35 mouse cellular contexts compared by ENCODE assay signal in genomic region chr9:99341600-99341999, GRCm38 (mm10). TPM values are rescaled to one million over a fixed set of nuclear protein-coding genes. Genes with fewer than 3 reads are reported as not detected.
"Had no signal": no experiment of that assay in that cellular context is flagged by ENCODE, and none has a peak within 500 bp of the region (broad histone marks: within the 10 kb centered on the region; RNA-seq: fewer than 3 reads in every experiment).

No protein-coding gene starts in this region.

- DNase-seq: left cerebral cortex, postnatal 4 days; liver; liver, embryonic 13.5 days; liver, postnatal 0 days; lung, adult 18-20 months; lung, adult 2 months; lung, embryonic 14.5 days; lung, postnatal 10 days; lung, postnatal 14 days; lung, postnatal 36 days; lung, postnatal 4 days; midbrain, embryonic 14.5 days had no signal

- H3K4me3 ChIP-seq: limb, embryonic 10.5 days; limb, embryonic 12.5 days; limb, embryonic 13.5 days; limb, embryonic 15.5 days; liver, embryonic 12.5 days; liver, embryonic 13.5 days; liver, embryonic 15.5 days; lung, embryonic 15.5 days; megakaryocyte, embryonic 14.5 days; midbrain, embryonic 10.5 days; midbrain, embryonic 12.5 days; midbrain, embryonic 13.5 days; midbrain, embryonic 15.5 days; myocyte had no signal

- H3K9ac ChIP-seq: limb, embryonic 12.5 days; limb, embryonic 13.5 days; limb, embryonic 15.5 days; liver, embryonic 12.5 days; liver, embryonic 13.5 days; liver, embryonic 14.5 days; liver, embryonic 15.5 days; liver, postnatal 0 days; lung, embryonic 14.5 days; lung, embryonic 15.5 days; midbrain, embryonic 12.5 days; midbrain, embryonic 13.5 days; midbrain, embryonic 15.5 days had no signal

- H3K9me3 ChIP-seq: limb, embryonic 10.5 days; limb, embryonic 12.5 days; limb, embryonic 13.5 days; limb, embryonic 15.5 days; liver, embryonic 12.5 days; liver, embryonic 13.5 days; liver, embryonic 15.5 days; lung, embryonic 15.5 days; megakaryocyte, embryonic 14.5 days; midbrain, embryonic 10.5 days; midbrain, embryonic 12.5 days; midbrain, embryonic 13.5 days; midbrain, embryonic 15.5 days had no signal

- H3K36me3 ChIP-seq: limb, embryonic 10.5 days; limb, embryonic 12.5 days; limb, embryonic 13.5 days; limb, embryonic 15.5 days; liver, embryonic 12.5 days; liver, embryonic 13.5 days; liver, embryonic 15.5 days; lung, embryonic 15.5 days; midbrain, embryonic 10.5 days; midbrain, embryonic 12.5 days; midbrain, embryonic 13.5 days; midbrain, embryonic 15.5 days had no signal

- ATAC-seq: liver, embryonic 12.5 days; liver, postnatal 0 days; lung, postnatal 0 days; midbrain, embryonic 13.5 days; midbrain, embryonic 15.5 days; midbrain, embryonic 16.5 days had no signal

- H3K4me1 ChIP-seq: liver, embryonic 15.5 days; midbrain, embryonic 12.5 days had no signal

- H3K4me2 ChIP-seq: limb, embryonic 12.5 days; limb, embryonic 13.5 days; limb, embryonic 15.5 days; liver, embryonic 11.5 days; liver, embryonic 12.5 days; liver, embryonic 13.5 days; liver, embryonic 15.5 days; lung, embryonic 14.5 days; lung, embryonic 15.5 days; midbrain, embryonic 11.5 days; midbrain, embryonic 12.5 days; midbrain, embryonic 13.5 days; midbrain, embryonic 15.5 days had no signal

- H3K27me3 ChIP-seq: limb, embryonic 12.5 days; limb, embryonic 13.5 days; limb, embryonic 15.5 days; liver, embryonic 12.5 days; liver, embryonic 13.5 days; liver, embryonic 15.5 days; lung, embryonic 15.5 days; midbrain, embryonic 12.5 days; midbrain, embryonic 13.5 days; midbrain, embryonic 15.5 days had no signal

- H3K27ac ChIP-seq: limb, embryonic 10.5 days; limb, embryonic 12.5 days; limb, embryonic 13.5 days; limb, embryonic 15.5 days; liver, embryonic 12.5 days; liver, embryonic 13.5 days; liver, embryonic 14.5 days; liver, embryonic 15.5 days; lung, embryonic 15.5 days; macrophage; midbrain, embryonic 10.5 days; midbrain, embryonic 12.5 days; midbrain, embryonic 13.5 days; midbrain, embryonic 15.5 days had no signal

RNA-seq across cellular contexts. Expression of gene Esyt3, which starts 16.8 kb away (rescaled TPM):
- total RNA-seq: megakaryocyte progenitor cell, adult 5-6 weeks; megakaryocyte, adult 5-6 weeks; megakaryocyte-erythroid progenitor cell, adult 5-6 weeks; monocyte, adult 5-6 weeks had no signal
- polyA plus RNA-seq: macrophage had no signal
